Mouse (Mus musculus) right cerebral cortex, adult 18-20 months (tissue): ENCODE measurements around the gene Adk.

ENCODE experiments used
- DNase-seq: peaks from one replicate; pipeline ENCODE4 v3.0.0; 2022; ENCODE audit warnings: mixed read lengths

The Adk gene

DNA sequence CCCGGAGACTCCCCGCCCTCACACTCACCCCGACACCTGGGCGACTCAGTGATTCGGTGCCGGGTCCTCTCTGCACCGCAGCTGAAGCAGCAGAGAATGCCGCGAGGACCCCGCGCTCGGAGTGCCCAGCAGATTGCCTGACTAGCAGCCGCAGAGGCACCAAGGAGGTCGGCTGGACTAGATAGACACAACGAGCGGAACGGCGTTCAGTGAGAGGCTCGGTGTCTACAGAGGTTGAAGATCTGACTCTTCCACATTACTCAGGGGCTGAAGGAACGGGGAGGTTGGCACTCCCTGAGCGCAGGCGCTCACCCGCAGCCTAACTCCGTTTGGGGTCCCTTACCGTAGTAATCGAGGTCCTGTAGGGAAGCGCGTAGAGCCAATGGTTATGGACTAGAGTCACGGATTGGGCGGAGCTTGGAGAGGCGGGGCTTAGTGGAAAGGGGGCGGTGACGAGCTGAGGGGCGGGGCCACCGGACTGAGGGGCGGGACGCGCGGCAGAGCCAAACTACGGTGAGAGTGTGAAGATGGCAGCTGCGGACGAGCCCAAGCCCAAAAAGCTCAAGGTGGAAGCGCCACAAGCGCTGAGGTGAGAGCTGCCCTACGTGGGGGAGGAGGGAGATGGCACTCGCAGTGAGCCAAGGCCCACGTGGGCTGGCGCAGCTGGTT is at the start of gene Adk, which contains the start of gene Ap3m1:
Gene Adk, plus strand, starts transcription at position 463 of the 669 bp plus-strand sequence.
Gene Ap3m1, minus strand, starts transcription at position 397 of the 669 bp plus-strand sequence.
- peak; percentile 93 for DNase-seq

DNA sequence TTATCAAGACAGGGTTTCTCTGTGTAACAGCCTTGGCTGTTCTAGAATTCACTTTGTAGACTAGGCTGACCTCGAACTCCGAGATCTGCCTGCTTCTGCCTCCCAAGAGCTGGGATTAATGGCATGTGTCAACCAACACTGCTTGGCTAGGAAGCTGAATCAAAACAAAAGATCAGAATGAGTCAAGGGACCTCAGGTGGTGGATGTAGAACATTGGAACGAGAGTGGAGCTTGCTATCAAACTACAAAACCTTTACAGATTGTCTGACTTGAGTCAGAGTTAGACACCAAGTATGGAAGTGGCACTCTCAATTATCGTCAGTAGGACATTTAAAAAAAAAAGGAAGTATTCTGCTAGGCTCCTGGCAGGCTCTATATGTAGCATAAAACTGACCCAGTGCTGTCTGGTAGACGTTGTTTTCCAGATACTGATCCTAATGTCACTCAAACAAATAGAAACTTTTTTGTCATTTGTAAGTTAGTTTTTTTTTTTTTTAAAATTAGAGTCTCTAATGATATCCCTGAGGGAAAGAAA is 38.5 kb upstream of the Adk start:
- DNase-seq, result no peak

DNA sequence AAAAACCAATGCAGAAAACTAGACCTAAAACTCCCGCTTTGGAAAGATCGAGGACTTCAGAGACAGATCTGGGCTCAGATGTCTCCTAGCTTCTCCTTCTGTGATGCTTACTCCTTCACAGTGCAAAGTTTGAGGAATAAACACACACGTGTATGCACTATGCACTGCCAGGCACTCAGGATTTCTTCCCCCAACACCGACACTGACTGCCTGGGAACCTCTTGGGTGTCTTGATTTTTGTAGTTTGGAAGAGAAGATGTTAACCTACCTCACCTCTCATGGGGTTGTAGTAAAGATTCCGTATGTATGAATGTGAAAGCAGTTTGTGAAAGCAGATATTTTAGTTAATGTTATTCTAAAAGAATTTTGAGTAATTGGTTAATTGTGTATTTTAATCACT is 34.5 kb upstream of the Adk start:
- DNase-seq, result no peak

DNA sequence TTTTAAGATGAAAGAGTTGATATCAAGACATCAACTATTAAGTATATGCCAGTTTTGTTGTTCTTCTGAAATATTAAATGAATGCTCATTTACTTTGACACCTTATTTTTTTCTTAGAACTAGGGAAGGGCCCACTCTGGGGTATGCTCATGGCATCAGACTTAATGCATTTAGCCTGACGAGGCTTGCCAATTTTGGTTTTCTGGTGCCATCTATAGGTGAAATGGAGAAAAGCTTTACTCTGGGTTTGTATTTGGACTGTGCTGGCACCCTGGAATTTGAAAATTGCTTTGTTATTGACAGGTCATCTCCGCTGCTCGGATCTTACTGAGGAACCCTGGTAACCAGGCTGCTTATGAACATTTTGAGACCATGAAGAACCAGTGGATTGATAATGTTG is 33.4 kb upstream of the Adk start:
- DNase-seq, result no peak

DNA sequence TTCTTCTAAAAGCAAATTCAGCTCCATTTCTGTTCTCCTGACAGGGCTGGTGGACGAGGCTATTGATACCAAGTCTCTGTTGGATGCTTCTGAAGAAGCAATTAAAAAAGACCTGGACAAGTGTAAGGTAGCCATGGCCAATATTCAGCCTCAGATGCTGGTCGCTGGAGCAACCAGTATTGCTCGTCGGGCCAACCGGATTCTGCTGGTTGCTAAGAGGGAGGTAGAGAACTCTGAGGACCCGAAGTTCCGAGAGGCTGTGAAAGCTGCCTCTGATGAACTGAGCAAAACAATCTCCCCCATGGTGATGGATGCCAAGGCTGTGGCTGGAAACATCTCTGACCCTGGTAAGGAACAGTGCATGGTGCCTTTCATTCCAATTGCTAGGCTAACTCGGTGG is 31.9 kb upstream of the Adk start:
- DNase-seq, result peak; percentile 57

DNA sequence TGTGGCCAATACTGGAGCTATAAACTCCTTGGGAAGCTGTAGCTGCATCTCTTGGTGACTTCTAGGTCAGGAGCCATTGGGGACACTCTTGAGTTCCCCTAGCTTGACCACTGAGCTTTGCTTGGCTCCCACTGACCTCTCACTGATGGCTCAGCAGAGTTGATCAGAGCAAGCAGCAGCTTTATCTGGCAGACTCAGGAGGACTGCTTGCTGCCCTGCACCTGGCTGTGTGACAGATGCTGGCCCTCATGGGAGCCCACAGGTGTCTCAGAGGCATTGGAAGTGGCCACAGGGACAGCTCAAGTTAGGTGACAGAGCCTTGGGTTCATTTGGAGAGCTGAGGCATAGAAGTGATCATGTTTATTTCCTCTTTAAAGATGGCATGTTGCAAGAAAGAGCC is 24.8 kb upstream of the Adk start:
- DNase-seq, result no peak

DNA sequence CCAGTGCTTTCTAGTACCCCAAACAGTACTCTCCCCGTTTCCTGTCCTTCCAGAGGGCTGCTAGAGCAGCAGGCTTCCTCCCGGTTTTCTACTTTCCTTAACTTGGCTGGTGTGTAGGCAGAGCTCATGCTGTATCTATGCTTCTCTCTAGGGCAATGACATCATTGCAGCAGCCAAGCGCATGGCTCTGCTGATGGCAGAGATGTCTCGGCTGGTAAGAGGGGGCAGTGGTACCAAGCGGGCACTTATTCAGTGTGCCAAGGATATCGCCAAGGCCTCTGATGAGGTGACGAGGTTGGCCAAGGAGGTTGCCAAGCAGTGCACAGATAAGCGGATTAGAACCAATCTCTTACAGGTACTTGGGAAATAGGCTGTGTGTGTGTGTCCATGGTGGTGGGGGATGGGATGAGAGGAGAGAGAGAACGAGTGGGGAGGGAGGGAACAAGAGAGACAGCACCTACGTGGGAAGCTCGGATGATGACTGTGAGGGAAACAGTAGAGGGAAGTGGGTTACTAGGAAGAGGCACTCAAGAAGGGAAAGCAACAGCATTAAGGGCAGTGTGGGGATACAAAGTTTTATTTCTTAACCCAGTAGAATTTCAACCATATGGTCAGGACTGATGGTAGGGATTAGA is 23.2 kb upstream of the Adk start:
- DNase-seq, result peak; percentile 57

DNA sequence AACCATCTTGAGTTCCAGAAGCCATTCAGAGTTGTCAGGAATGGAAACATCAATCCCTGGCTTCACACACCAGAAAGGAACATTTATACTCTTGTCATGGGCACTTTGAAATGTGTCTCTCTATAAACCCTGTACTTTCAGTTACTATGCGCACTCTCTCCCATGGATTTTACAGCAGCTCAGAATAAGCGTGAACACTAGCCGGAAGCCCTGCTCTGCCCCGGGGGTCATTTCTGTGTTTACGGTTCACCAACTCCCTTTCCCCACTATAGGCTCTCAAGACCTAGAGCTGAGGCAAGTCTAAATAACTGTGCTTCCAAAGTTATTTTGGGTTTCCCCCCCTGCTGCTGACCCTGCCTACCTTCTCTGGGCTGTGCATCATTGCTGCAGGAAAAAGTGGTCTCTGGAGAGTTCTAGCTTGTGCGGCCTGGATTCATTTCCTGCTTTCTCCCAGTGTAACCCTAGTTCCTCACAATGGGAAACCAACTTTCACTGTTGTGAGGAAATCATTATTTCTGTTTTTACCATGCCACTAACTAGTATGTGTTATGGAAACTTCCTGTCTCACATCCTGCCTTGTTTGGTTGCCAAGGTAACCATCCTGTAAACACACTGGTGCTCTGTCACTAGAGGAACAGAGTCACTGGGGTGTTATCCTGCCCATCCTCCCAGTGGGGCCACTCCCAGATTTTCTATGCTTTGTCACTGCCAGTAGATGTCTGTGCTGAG is 20.4 kb upstream of the Adk start:
- DNase-seq, result peak; percentile 46

DNA sequence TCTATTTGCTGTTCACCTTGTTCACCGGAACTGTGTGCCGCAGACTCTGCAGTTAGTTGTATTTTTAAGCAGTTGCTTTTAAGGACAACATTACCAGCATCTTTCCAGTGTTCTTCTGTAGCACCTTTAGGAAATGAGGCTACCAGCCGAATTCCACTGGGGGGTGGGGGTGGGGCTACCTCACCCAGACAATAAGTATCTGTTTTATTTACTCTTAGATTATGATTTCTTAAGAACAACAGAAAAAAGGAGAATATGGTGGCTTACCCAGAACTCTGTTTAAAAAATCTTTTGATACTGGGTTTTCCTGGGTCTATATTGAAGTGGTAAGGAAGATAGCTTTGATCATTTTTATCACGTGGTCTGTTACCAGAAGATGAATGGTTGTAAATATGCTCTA is 18.1 kb upstream of the Adk start:
- DNase-seq, result no peak

DNA sequence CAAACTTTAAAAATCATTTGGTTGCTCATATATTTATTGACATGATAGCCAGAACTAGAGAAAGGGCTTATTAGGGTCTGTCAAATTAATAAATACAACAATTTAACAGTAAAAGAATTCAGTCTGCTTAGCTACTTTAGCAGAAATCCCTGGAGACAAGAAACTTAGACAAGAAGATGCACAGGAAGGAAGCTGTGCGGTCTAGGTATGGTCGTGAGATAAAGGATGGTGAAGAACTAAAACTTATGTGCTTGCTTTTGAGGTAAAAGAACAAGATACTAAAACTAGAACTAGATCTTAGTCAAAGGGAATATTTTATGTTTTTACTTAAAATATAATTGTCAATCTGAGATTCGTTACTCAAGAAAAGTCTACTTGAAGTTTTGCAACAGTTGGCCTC is 17.6 kb upstream of the Adk start:
- no peak for DNase-seq

DNA sequence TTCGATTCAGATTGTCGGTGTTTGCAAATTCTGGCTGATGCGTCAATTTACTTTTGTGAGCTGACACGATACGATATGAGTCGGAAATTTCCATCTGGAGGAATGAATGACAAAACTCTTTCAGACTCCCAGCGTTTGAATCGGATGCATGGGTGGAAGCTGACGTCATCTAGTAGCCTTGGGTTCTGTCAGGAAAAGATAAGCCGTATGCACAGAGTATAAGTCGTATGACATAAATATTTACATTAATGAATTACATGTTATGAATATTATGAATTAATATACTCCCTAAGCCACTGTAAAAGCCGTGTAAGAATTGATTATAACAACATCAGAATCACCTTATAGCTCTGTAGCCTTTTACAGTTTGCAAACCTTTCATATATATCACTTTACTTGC is 13.3 kb upstream of the Adk start:
- no peak for DNase-seq

DNA sequence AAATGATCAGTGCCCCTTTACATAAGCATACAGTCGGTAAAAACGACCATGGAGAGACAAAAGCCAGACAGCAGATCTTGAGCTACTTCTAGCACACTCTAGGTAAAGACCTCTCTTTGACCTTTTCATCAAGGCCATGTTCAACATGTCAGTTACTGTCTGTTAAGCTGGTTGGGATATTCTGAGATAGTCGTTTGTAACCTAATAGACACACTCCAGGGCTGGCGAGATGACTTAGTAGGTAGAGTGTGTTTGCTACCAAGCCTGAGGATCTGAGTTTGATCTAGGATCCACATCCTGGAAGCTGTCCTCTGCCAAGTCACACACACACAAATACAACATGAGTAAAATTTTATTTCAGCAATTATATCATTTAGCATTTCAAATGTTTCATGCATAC is 12.8 kb upstream of the Adk start:
- no peak for DNase-seq

DNA sequence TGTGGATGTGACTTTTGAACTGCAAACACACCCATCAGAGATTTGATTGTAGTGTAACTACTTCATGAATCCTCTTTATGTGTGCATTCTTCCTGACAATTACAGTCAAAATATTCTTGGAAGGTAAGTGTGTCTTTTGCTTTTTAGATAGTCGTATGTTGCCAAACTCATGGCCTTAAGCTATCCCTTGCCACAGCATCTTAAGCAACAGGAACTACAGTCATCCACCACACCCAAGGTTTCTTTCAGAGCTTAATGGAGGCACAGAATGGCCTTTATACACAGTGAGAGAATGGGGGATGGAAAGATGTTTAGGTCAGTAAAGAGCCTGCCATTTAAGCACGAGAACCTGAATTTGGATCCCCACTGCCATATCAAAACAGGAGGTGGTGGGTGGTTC is 4.5 kb upstream of the Adk start:
- no peak for DNase-seq

DNA sequence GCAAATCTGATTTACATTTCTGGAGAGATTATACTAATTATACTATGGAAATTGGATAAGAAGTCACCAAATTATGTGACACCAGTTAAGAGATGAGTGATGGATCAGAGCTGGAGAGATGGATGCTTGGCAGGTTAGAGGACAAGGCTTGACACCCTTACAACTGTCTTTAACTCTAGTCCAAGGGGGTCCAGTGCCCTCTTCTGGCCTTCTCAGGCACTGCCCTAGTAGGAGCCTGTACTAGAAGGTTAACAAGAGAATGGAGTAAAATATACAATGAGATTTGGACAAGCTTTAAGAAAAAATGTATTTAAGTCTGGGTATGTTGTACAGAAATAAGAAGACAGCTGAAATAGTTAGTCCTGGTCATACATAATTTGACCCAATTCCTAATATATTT is 3.5 kb upstream of the Adk start:
- DNase-seq, result no peak

DNA sequence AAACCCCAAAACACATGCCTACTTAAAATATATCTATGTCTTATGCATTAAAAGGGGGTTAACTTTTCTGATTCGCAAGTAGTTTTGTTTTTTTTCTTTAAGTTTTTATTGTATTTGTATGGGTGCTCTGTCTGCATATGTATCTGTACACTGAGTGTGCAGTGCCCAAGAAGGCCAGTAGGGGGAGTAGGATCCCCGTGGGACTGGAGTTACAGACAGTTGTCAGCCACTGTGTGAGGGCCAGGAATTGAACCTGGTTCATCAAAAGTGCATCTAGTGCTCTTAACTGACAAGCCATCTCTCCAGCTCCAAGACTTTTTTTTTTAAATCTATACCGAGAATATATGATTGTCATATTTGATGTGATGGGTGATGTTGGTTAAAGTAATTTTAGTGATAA is 1.6 kb upstream of the Adk start:
- no peak for DNase-seq

DNA sequence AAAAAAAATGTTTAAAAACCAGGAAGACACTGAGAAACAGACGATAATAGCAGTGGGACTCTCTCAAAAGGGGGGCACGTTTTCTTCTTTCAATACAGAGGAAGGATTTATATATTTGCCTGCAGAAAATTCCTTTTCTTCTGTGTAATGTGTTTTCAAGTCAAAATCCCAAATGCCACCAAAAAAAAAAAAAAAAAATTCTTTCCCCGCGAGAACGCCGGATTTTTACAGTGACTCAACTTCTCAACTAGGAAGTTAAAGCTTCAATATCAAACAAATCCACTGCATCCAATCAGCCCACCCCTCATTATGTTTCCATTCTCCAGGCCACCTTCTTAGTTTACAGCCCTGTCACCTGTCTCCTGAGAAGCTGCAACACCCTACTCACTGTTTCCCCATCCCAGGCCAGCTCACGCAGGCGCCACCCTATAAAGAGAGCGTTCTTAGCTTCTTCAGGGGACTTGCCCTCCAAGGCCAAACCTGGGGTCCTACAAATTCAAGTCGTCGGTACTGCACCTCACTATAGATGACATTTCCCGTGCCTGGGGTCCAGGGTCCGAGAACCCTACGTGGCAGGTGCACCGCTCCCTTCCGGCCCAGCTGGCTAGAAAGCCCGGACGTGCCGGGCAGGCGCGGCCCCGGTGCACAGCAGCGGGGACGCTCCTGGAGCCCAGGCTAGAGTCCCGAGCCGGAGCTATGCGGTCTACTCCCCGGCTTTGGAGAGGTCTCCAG is 828 bp upstream of the Adk start:
- peak; percentile 34 for DNase-seq

DNA sequence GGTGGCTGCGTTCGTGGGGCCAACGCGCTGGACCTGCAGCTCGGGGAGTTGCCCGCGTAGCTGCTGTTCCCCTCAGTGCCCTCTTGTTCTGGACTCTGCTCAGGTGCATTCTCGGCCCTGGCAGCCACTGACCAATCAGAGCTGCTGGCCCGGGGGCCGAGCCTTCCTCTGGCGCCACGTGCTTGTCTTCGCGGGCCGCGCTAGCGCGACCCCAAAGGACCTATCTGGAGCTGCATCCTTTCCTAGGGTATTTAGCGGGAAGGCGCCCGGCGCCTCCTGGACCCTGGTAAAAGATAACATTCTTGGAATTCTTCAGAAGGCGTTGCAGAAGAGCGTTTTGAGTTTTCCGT is 382 bp downstream of the Adk start:
- peak; percentile 62 for DNase-seq

DNA sequence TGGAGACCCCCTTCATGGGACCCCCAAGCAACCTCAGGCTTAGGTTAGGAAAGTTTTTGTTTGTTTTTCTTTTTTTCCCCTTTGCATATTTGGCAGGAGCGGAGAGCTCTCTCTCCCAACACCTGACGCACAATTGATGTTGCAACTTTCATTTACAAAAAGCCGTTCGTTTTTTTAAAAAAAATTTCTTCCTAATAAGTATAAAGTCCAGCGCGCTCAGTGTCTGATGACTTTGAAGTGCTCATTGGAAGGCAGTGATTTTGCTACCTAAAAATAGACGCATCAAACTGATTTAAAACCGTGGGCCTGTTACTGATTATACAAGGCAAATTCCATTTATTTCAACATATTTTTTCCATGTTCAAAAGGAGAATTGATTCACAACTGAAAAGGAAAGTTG is 777 bp downstream of the Adk start:
- DNase-seq, result no peak

DNA sequence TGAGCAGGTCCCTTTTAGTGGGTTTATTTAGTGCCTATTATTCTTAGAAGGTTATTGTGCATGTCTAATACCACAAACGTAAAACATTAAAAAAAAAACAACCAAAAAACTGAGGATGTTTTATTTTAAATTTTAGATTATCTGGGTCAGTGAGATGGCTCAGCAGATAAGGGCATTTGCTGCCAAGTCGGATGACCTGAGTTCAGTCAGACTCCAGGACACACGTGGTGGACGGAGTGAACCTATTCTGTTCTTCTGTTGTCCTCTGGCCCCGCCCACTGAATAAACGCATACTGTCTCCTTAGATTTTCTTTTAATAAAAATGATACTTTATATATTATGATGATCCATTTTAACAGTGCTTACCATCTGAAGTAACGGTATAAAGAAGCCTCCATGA is 1.2 kb downstream of the Adk start:
- DNase-seq, result no peak

DNA sequence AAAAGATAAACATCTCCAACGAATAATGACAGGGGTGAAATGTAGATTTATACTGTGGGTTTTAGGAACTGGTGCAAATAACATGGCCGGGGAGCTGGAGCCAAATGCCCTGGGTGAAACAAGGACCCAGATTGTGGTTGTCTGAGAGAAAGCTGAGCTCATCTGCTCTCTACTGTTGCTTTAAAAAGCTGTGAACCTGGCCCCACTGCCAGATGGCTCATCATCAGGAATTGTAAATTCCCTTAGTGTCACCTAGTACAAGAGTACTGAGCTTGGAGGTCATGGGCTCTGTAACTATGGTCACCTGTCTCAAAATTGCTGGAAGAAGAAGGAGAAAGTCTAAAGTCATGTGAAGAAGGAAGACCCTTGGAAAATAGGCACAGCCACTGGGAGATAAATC is 6.6 kb downstream of the Adk start:
- no peak for DNase-seq

DNA sequence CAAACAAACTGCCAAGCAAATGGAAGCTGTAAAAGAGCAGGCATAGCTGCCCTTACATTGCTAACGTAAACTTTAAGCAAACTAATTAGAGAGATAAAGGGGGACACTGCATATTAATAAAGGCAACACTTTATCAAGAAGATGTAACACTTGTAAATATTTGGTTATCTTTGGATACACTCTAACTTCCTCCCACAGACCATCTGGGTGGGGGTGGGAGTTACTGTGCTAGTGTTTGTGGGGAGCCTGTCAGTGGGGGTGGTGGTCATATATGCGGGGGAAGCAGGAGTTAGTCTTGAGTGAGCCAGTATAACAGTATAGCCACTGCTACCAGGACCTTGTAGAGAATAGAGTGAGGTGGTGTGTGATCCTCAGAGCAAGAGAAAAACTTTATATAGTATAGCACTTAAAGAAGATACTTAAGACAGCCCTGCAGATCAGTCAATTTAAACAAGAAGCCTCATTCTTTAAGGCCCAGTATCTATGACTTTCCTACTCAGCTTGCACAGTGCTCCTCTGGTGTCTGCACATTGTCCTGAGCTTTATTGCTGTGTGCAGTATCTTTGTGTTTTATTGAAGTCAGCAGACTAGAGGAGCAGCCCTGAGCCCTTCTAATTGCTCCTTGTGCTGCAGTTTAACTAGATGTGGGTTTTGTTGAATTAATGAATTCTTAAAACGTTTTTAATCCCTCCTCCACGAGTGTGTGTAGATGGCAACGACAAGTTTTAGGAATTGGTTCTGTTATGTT is 10.6 kb downstream of the Adk start:
- DNase-seq, result no peak

DNA sequence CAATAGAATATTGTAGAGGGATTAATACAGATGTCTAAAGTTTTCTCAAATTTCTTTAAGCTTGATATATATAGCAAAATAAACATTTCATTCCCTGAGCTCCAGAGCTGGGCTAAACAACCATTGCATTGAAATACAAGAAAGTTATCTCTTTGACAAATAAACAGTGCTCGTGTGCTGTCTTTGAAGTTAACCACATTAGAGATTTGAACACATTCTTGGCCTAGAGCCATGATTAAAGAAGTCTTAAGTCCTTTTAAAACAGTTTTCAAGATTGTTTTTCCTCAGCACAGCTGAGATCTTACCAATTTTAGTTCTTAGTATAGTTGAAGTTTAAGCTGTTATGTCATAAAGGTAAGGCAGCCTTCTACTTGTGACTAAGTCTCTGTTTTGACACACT is 11.9 kb downstream of the Adk start:
- DNase-seq, result no peak
